Mouse (Mus musculus): ENCODE results near the gene Trappc6b.

DNA sequence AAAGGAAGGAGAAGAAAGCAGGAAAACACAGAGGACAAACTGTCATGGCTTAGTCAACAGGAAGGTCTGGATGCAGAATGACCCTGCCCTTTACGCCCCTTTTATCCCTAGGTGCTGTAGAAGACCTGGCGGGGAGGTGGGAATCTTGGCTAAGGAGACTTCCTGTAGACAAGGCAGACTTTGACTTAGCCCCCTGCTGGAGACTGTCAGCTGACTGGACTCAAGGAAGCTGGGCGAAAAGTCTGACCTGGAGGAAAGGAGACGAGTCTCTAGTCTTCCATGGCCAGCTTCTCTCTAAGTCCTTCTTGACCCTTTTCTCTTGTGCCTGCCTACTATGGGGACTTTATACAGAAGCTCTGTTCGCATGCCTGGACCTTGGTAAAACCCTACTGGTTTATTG, 23.2 kb upstream of the Trappc6b start:
- TF ChIP-seq CTCF (IDR thresholded peaks at IDR 0.05; ENCODE audit: insufficient read depth, low read depth, low read length) (no peak), POLR2A (IDR thresholded peaks at IDR 0.05; ENCODE audit: insufficient read depth, low read depth, low read length) (no peak)
